Mouse (Mus musculus) embryonic stem cell, embryonic (primary cell): Measurements from ENCODE around the gene Rap1b.

Experiments used
- CTCF ChIA-PET, 4 experiments: fragments of 300-600 bp in 2 of 4; fragments of 350-600 bp in 2 of 4; sonication (Branson Sonifier 250); formaldehyde crosslinking; loops; one replicate each; lab custom pipeline; 2022; ENCODE audit warnings: inconsistent platforms in 2 of 4; lab: Charles Lee
- POLR2A ChIA-PET, 4 experiments: fragments of 300-600 bp in 2 of 4; fragments of 350-600 bp in 2 of 4; sonication (Branson Sonifier 250); formaldehyde crosslinking; loops; one replicate each; lab custom pipeline; 2022; ENCODE audit warnings: antibody characterized with exemption in 4 of 4, inconsistent platforms in 1 of 4; lab: Charles Lee

Rap1b gene

GRCm38 (mm10) chr10:117774011-117774816 lies 71.6 kb downstream of the Rap1b start:
- POLR2A ChIA-PET: interaction anchor here in 2 of 4 experiments (0.7 to 4.8 kb wide), 16 partner anchors 10 to 367 kb away, joined by 3 to 37 read pairs (median 4); partner anchors contain the start of genes Nup107 (in 2 of the 2), Mdm1 (in 1 of the 2) and Mdm2 (in 1 of the 2)
- CTCF ChIA-PET: interaction anchor here in 1 of 4 experiments (0.5 to 0.6 kb wide), 3 partner anchors 50 to 208 kb away, joined by 3 read pairs; no protein-coding TSS in a partner anchor

GRCm38 (mm10) chr10:117773106-117773720 lies 72.6 kb downstream of the Rap1b start:
- ChIA-PET CTCF (interaction anchor here in 3 of 4 experiments (0.5 to 1.0 kb wide), 4 partner anchors 34 to 209 kb away, joined by 3 to 6 read pairs (median 4); no protein-coding TSS in a partner anchor), POLR2A (interaction anchor here in 3 of 4 experiments (0.5 to 3.1 kb wide), 19 partner anchors 8 to 66 kb away, joined by 3 to 12 read pairs (median 4); partner anchors contain the start of genes Nup107 (in 2 of the 3) and Mdm2 (in 1 of the 3))

GRCm38 (mm10) chr10:117772364-117773105 lies 73.3 kb downstream of the Rap1b start:
- ChIA-PET CTCF (interaction anchor here in 2 of 4 experiments (0.5 to 1.0 kb wide), 2 partner anchors 52 to 102 kb away, joined by 3 to 6 read pairs; no protein-coding TSS in a partner anchor), POLR2A (interaction anchor here in 3 of 4 experiments (0.5 to 3.1 kb wide), 14 partner anchors 8 to 67 kb away, joined by 3 to 12 read pairs (median 4); partner anchors contain the start of gene Nup107 (in 2 of the 3))

- CTCF ChIA-PET: no interaction called here
- POLR2A ChIA-PET: interaction anchor here in 2 of 4 experiments (0.9 to 2.2 kb wide), 6 partner anchors 8 to 23 kb away, joined by 3 to 8 read pairs (median 3); partner anchors contain the start of gene Nup107 (in 1 of the 2)
Measured at GRCm38 (mm10) chr10:117771131-117771510, 74.7 kb downstream of the Rap1b start.

GRCm38 (mm10) chr10:117770286-117771130 lies 75.3 kb downstream of the Rap1b start:
- ChIA-PET POLR2A (interaction anchor here in 2 of 4 experiments (0.7 to 2.2 kb wide), 7 partner anchors 7 to 23 kb away, joined by 3 to 8 read pairs (median 3); partner anchors contain the start of gene Nup107 (in 1 of the 2)), CTCF (no interaction called here)

- ChIA-PET CTCF (no interaction called here), POLR2A (interaction anchor here in 2 of 4 experiments (0.6 to 2.2 kb wide), 3 partner anchors 11 to 23 kb away, joined by 3 to 8 read pairs (median 4); partner anchors contain the start of gene Nup107 (in 1 of the 2))
Measured at GRCm38 (mm10) chr10:117769541-117770285, 76.1 kb downstream of the Rap1b start.

GRCm38 (mm10) chr10:117768141-117768440 lies 77.7 kb downstream of the Rap1b start:
- CTCF ChIA-PET: no interaction called here

GRCm38 (mm10) chr10:117767286-117768140 lies 78.3 kb downstream of the Rap1b start:
- CTCF ChIA-PET: no interaction called here
- POLR2A ChIA-PET: interaction anchor here in 3 of 4 experiments (0.6 to 1.5 kb wide), 7 partner anchors 8 to 26 kb away, joined by 3 to 8 read pairs (median 3); partner anchors contain the start of gene Nup107 (in 1 of the 3)

More at GRCm38 (mm10) chr10:117768141-117768440, 77.7 kb downstream of the Rap1b start:
- POLR2A ChIA-PET: interaction anchor here in 3 of 4 experiments (1.0 to 1.5 kb wide), 6 partner anchors 9 to 25 kb away, joined by 3 to 8 read pairs (median 4); partner anchors contain the start of gene Nup107 (in 1 of the 3)

GRCm38 (mm10) chr10:117766896-117767160 lies 79.0 kb downstream of the Rap1b start:
- ChIA-PET POLR2A (interaction anchor here in 1 of 4 experiments (0.6 to 1.2 kb wide), 2 partner anchors 8 to 25 kb away, joined by 3 read pairs; partner anchors contain the start of gene Nup107), CTCF (no interaction called here)

GRCm38 (mm10) chr10:117766111-117766895 lies 79.5 kb downstream of the Rap1b start:
- CTCF ChIA-PET: no interaction called here
- POLR2A ChIA-PET: interaction anchor here in 1 of 4 experiments (0.6 to 1.2 kb wide), 2 partner anchors 8 to 26 kb away, joined by 3 read pairs; partner anchors contain the start of gene Nup107

- CTCF ChIA-PET: no interaction called here
- POLR2A ChIA-PET: interaction anchor here in 2 of 4 experiments (0.6 to 2.4 kb wide), 7 partner anchors 8 to 118 kb away, joined by 3 to 7 read pairs (median 4); partner anchors contain the start of gene Nup107 (in 1 of the 2)
Measured at GRCm38 (mm10) chr10:117765116-117765894, 80.5 kb downstream of the Rap1b start.

- POLR2A ChIA-PET: interaction anchor here in 3 of 4 experiments (0.6 to 2.4 kb wide), 8 partner anchors 9 to 119 kb away, joined by 3 to 7 read pairs (median 4); partner anchors contain the start of gene Nup107 (in 2 of the 3)
Measured at GRCm38 (mm10) chr10:117764598-117764997, 81.2 kb downstream of the Rap1b start.

More at GRCm38 (mm10) chr10:117764598-117764997, 81.2 kb downstream of the Rap1b start:
- CTCF ChIA-PET: no interaction called here
